Mouse (Mus musculus): ENCODE measurements at regions not wholly inside any gene's neighbourhood (a gene's known extent, or its start where the extent isn't known, plus 50 kb on each side); places are given as distances from the start of the nearest gene placed in this dataset.

GRCm38 (mm10) chr4:89446765-89447487 is 136.1 kb upstream of the Cdkn2b start:
- no peak for DNase-seq (ENCODE audit: low spot score in 2 of 2)

DNA sequence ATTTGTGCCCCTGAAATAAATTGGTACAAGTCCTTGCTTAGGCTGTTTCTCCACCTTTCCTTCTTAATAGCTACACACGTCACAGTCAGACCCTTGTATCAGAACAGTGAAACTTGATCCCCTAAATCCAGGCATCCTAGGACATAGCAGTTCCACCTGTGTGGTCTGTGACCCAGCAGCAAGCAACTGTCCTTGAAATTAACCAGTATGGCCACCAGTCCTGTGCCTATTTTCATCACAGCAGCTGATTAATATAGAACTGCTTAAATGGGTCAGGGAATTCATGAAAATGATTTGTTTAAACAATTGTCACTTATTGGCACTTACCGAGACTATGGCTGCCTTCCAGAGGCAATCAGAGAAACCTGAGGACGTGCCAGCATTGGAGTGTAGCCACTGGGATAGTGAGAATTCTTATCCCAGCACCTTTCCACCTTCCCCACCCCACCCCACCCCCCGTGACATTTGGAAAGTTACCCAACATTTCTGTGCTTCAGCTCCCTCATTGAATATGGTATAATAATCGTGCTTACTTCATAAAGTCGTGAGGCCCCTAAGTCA is 135.4 kb upstream of the Cdkn2b start:
- no peak for DNase-seq (ENCODE audit: low spot score in 2 of 2)

DNA sequence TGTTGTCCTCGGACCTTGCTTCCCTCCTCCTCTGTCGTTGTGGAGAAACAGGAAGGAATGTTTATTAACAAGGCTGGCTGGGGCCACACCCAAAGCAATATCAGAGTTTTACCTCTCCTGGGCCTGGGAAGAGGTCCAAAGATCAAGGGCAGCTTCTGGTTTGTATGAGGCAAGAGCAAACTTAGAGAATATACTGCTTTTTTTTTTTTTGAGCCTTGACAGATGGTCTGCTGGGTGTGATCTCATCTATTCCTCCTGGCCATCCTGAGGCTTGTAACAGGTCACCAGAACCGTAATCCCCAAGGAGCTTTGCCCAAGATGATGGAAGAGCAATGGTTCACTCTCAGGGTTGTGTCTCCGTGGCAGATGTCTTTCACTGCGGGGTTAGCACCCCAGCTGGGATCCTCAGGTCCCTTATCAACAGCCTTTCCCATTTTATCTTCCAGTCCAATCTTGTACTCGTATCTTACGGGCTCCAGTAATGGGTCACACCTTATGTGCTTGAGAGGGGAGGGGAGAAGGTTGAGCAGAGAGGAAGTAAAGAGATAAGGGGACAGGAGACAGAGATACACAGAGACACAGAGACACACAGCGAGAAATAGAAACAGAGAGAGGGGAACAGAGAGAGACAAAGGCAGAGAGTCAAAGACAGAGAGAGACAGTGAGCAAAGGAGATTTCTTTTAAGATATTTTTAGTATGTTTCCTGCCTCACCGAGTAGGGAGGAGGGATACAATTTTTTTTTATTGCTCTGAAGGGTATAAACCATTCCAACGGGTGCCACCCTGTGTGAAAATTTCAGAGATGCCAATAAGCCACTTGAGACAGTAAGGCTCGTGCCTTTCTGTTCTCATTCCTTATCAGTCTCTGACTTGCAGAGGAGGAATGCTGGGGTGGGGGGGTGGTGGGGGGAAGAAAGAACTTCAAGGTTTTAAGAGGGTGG is 134.6 kb upstream of the Cdkn2b start:
- DNase-seq (ENCODE audit: low spot score in 2 of 2), result no peak

- no peak for DNase-seq (ENCODE audit: low spot score in 2 of 2)
These were observed 131.7 kb upstream of the Cdkn2b start for GRCm38 (mm10) chr4:89442526-89442925.

DNA sequence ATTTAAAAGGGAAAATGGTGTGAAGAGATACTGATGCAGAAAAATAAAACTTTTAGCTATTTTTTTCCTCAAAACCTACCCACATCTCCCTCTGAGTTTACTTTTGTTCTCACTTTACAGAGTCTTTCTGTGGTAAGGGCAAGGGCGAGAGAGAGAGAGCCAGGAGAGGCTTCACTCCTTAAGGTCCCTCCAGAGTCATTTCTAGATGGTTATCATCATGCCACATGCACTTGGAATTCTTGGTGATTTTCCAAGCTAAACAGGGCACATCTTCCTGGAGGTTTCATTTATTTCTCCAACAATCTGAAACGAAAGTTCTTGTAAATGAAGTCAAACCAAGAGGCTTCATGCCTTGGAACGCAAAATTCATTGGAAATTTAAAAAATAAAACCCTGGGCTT is 130.0 kb upstream of the Cdkn2b start:
- DNase-seq (ENCODE audit: low spot score in 2 of 2), result no peak

- no peak for DNase-seq (ENCODE audit: low spot score in 2 of 2)
These were observed 129.5 kb upstream of the Cdkn2b start for GRCm38 (mm10) chr4:89440326-89440725.

DNA sequence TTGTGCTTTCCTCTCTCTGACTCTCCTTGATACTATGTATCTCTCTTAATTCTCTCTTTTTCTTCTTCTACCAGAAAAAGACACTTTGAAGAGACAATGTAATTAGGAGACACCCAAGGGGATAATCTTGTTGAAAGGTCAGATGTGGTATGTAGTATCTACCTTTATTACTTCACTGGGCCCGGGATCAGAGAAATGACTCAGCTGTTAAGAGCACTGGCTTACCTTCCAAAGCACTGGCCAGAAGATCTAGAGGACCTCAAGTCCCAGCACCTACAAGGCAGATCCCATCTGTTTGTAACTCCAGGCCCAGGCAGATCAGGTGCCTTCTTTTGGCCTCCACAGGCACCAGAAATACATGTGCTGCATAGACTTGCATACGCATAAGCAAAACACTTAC is 127.8 kb upstream of the Cdkn2b start:
- no peak for DNase-seq (ENCODE audit: low spot score in 2 of 2)

DNA sequence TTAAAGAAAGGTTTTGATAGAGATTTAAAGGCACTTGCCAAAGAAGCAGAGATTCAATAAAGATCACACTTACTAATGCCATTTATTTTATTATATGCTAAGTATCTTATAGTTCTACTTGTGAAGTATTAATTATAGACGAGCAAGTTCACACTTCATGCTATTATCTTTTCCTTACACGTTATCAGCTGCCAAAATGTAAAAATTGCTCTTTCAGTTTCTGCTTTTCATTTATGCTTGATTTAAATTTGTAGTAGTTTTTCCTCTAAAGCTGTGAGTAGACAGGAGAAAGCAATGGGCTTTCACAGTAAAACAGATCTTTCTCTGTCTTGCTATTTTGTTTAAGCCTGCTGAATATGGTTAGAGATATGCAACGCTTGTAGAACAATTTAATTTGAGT is 125.9 kb upstream of the Cdkn2b start:
- DNase-seq (ENCODE audit: low spot score in 2 of 2), result no peak

DNA sequence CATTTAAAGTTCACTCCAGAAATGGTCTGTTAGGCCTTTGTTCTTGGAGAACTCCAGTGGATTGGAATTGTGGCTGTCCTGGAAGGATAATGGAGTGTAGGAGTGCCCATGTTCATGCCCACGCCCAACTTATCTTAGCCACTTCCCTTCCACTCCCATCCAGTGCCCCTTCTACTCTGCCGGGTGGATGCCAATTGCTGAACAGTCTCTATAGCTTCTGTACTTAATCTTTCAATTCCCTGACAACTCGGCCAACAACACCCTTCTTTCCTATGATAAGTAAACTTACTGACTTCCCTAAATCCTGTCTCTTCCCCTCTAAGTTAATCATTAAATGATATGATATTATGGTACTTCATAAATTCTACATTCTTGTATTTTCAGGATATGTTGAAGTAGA is 123.3 kb upstream of the Cdkn2b start:
- DNase-seq (ENCODE audit: low spot score in 2 of 2), result no peak

DNA sequence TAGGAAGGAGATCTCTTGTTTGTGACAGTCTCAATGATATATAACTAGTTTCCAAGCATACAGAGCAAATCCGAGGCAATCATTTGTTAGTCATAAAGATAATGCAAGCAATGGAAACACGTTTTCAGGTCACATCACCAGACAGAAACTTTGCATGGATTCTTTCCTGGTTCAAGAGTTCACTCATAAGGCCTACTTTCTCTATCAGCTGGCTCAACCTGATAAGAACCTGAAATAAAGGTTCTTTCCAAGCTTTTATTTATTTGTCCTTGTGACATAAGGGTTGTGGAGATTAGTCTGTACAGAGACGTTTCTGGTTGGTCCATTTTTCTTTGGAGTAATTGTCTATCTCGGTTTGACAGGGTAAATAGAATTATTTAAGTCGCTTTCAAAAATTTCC is 122.7 kb upstream of the Cdkn2b start:
- DNase-seq (ENCODE audit: low spot score in 2 of 2), result no peak

- no peak for DNase-seq (ENCODE audit: low spot score in 2 of 2)
These were observed 120.7 kb upstream of the Cdkn2b start for GRCm38 (mm10) chr4:89431520-89431919.

- DNase-seq (ENCODE audit: low spot score in 2 of 2), result no peak
These were observed 117.6 kb upstream of the Cdkn2b start for GRCm38 (mm10) chr4:89428465-89428864.

GRCm38 (mm10) chr4:89427345-89428293 is 116.8 kb upstream of the Cdkn2b start:
- peak; percentile 36 to 62 for DNase-seq (ENCODE audit: low spot score in 2 of 2)

DNA sequence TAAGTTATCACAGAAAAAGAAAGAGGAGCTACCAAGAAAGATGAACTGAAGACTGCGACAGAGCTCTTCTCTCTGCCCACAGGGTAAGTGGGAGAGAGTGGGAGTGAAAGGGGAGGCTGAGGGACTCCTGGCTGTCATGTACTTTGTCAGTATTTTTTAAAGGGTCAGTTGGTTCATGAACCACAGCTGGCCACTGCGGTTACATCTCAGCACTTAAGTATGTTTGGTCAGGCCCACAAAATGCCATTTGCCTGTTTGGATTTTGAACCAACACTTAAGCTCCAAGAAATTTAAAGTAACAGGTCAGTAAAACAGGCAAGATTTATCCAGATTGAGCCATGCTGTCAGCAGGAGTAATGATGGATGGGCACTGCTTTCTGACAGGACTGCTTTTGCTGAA is 115.1 kb upstream of the Cdkn2b start:
- no peak for DNase-seq (ENCODE audit: low spot score in 2 of 2)

DNA sequence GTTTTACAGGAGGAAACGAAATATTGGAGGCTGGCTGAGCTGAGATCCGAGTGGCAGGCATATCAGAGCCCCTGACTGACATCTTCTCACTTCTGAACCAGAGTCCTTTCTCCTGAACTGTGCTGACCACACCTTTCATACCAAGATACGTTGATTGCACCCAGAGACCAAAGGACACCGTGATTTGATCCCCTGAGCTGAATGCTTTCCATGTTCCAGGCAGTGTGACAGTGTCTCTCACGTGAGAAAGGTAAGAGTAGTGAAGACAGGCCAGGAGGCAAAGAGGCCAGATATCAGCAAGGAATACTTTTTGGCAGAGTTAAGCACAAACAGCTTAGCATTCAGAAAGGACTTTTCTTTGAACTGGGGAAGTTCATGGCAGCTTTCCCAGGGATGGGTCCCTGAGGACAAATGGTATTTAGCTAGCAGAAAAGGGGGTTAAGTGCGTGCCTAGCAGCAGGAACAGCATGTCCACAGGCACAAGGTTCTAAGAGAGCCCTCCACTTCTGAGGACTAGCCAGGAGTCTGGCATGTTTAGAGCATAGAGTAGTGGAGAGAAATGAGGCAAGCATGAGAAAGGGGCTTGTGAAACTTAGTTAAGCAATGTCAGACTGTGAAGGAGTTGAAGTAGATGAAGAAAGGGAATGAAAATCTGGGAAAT is 111.0 kb upstream of the Cdkn2b start:
- no peak for DNase-seq (ENCODE audit: low spot score in 2 of 2)

GRCm38 (mm10) chr4:89420868-89421267 is 110.0 kb upstream of the Cdkn2b start:
- DNase-seq (ENCODE audit: low spot score in 2 of 2), result no peak

DNA sequence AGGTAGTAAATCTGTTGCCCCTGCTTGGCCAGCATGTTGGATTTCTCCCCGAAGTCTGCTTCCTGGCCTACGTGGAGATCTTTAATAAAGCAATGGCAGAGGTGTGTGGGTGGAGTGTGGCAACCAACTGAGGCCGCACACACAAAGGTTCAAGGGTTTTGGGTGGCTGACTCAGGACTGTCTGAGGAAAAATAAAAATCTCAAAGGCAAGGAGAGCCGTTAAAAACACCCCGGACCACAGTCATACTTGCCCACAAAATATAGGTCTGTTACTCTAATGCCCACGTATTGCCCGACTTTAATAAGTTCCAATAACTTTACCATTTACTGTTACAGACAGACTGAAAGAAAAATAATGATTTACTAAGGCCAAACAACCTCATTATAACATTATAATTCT is 108.7 kb upstream of the Cdkn2b start:
- DNase-seq (ENCODE audit: low spot score in 2 of 2), result no peak

DNA sequence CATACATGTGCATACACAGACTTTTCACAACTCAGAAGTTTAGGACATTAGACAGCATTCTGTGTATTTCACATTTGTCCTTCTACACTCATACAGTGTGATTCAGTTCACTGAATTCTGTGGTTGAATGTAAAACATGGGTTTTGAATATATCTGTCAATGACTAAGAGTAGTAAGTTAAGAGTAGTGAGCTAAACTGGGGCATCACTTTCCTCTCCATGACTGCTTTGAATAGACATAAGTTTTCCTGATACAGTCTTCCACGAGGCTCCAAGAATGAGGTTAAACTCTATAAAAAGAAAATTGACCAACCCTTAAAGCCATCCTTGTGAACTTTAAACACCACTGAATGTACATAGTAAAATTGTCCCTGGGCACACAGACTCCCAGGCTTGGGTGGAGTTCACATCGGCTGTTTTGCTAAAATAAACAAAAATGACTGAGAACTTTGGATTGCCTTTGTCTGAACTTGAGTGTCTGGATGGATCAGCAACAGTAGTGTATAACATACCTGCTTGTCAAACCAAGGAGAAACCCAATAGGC is 94.9 kb upstream of the Cdkn2b start:
- DNase-seq (ENCODE audit: low spot score in 2 of 2), result no peak

DNA sequence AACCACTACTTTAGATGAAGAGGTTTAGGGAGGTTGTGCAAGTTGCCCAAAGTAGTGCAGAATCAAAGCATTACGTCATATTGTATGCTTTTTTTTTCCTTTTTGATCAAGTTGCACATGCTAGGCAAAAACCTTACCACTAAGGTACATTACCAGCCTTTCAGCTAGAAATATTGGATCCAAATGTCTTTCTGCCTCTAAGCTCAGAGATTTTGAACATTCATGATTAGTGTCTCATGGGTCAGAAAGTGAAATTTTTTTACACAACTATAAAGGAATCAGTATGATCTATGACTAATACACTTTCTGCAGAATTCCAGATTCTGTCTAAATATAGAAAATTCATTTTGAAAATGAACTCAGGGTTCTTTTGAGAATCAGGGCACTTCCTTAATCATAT is 92.3 kb upstream of the Cdkn2b start:
- DNase-seq (ENCODE audit: low spot score in 2 of 2), result no peak

DNA sequence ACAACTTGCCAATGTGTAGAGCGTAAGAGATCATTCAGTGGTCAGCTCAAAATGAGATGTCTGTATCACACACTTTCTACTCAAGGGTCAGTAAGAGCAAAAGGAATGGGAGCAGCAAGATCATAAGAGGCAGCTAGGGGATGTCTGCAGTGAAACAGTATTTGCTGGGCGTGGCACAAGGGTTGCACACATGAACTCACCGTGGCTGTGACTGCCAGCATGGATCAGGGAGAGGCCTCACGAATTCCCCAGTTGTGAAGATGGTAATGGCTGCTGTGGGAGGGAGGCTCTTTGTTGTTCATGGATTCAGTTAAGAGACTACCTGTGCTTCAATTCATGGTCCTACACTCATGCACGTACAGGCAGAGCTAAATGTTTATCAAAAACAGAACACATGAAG is 91.5 kb upstream of the Cdkn2b start:
- no peak for DNase-seq (ENCODE audit: low spot score in 2 of 2)

DNA sequence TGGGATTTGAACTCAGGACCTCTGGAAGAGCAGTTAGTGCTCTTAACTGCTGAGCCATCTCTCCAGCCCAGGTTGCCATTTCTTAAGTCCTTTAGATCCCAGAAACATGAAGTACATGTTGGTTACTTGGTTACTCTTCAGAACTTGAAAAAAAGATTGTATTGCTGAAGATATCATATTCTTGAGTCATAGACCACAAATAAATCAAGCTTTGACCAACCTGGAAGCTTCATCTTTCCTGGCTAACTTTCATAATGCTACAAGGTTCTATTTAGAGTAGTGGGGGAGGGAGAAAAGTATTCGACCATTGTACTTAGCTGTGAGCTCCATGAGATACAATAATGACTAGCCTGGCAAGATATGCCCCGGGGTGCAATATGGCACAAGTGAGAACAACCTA is 90.9 kb upstream of the Cdkn2b start:
- no peak for DNase-seq (ENCODE audit: low spot score in 2 of 2)
